Mouse (Mus musculus) E14TG2a.4 (cell line): ENCODE measurements around the gene Map2k3.

Experiments used
- H3K27me3 ChIP-seq: 2 replicates; pipeline ENCODE4 v1.6.1; 2014; ENCODE audit warnings: low read length, control low read depth; ENCODE audit not compliant: insufficient read depth
- H3K36me3 ChIP-seq: 2 replicates; pipeline ENCODE4 v1.6.1; 2014; ENCODE audit warnings: low read length, control low read depth; ENCODE audit not compliant: insufficient read depth
- H3K4me1 ChIP-seq: replicated peaks from 2 replicates; pipeline ENCODE4 v1.6.1; 2014; ENCODE audit warnings: low read depth, low read length, control low read depth
- H3K4me3 ChIP-seq: replicated peaks from 2 replicates; pipeline ENCODE4 v1.5.1; 2014; ENCODE audit warnings: mild to moderate bottlenecking, low read length
- H3K9me3 ChIP-seq: 2 replicates; pipeline ENCODE4 v1.6.1; 2014; ENCODE audit warnings: low read length, control low read depth
- CTCF ChIP-seq: conservative IDR thresholded peaks from 2 replicates; pipeline ENCODE4 v1.5.1; 2014; ENCODE audit warnings: low read length
- NANOG ChIP-seq: IDR thresholded peaks from 2 replicates; pipeline ENCODE4 v1.6.1; 2014; ENCODE audit warnings: borderline replicate concordance, low read length, mixed read lengths
- POU5F1 ChIP-seq: IDR thresholded peaks from 2 replicates; pipeline ENCODE4 v1.6.1; 2014; ENCODE audit warnings: low read length, borderline replicate concordance

Map2k3 gene

GRCm38 (mm10) chr11:60932503-60933020 is 729 bp downstream of the Map2k3 start:
- TF ChIP-seq CTCF: no peak
- TF ChIP-seq NANOG: no peak
- no peak for TF ChIP-seq POU5F1
- Histone ChIP-seq H3K27me3 (no peaks in the 10 kb centered on the region), H3K4me1 (peaks cover 84% of the 10 kb centered on the region), H3K9me3 (no peaks in the 10 kb centered on the region), H3K4me3 (peak overlapping the region; percentile 97), H3K36me3 (peaks cover 63% of the 10 kb centered on the region)

GRCm38 (mm10) chr11:60933178-60933930 is 1.5 kb downstream of the Map2k3 start:
- Histone ChIP-seq H3K4me1 (peaks cover 85% of the 10 kb centered on the region), H3K9me3 (no peaks in the 10 kb centered on the region), H3K27me3 (no peaks in the 10 kb centered on the region), H3K4me3 (peak overlapping the region; percentile 97), H3K36me3 (peaks cover 67% of the 10 kb centered on the region)
- no peak for TF ChIP-seq CTCF
- no peak for TF ChIP-seq NANOG
- no peak for TF ChIP-seq POU5F1

GRCm38 (mm10) chr11:60934795-60935194 is 3.0 kb downstream of the Map2k3 start:
- TF ChIP-seq POU5F1 (no peak), NANOG (no peak), CTCF (no peak)
- peaks cover 66% of the 10 kb centered on the region for H3K36me3 ChIP-seq
- H3K4me1 ChIP-seq: peaks cover 84% of the 10 kb centered on the region
- no peak overlapping the region for H3K4me3 ChIP-seq
- no peaks in the 10 kb centered on the region for H3K27me3 ChIP-seq
- no peaks in the 10 kb centered on the region for H3K9me3 ChIP-seq

GRCm38 (mm10) chr11:60935326-60935974 is 3.6 kb downstream of the Map2k3 start:
- H3K36me3 ChIP-seq: peaks cover 69% of the 10 kb centered on the region
- H3K9me3 ChIP-seq: no peaks in the 10 kb centered on the region
- TF ChIP-seq NANOG (no peak), POU5F1 (no peak), CTCF (no peak)
- no peak overlapping the region for H3K4me3 ChIP-seq
- H3K4me1 ChIP-seq: peaks cover 83% of the 10 kb centered on the region
- H3K27me3 ChIP-seq: no peaks in the 10 kb centered on the region

GRCm38 (mm10) chr11:60935975-60936373 is 4.1 kb downstream of the Map2k3 start:
- no peak overlapping the region for H3K4me3 ChIP-seq
- TF ChIP-seq CTCF (no peak), NANOG (no peak)
- no peaks in the 10 kb centered on the region for H3K9me3 ChIP-seq
- peaks cover 75% of the 10 kb centered on the region for H3K36me3 ChIP-seq
- H3K4me1 ChIP-seq: peaks cover 83% of the 10 kb centered on the region
- no peaks in the 10 kb centered on the region for H3K27me3 ChIP-seq

GRCm38 (mm10) chr11:60937611-60938010 is 5.8 kb downstream of the Map2k3 start:
- Histone ChIP-seq H3K27me3 (no peaks in the 10 kb centered on the region), H3K9me3 (no peaks in the 10 kb centered on the region), H3K4me3 (no peak overlapping the region), H3K36me3 (peaks cover 86% of the 10 kb centered on the region), H3K4me1 (peaks cover 90% of the 10 kb centered on the region)
- no peak for TF ChIP-seq POU5F1
- TF ChIP-seq NANOG: no peak
- no peak for TF ChIP-seq CTCF

GRCm38 (mm10) chr11:60939487-60939886 is 7.7 kb downstream of the Map2k3 start:
- TF ChIP-seq NANOG: no peak
- no peak for TF ChIP-seq POU5F1
- TF ChIP-seq CTCF: no peak
- H3K4me1 ChIP-seq: peaks cover 83% of the 10 kb centered on the region

GRCm38 (mm10) chr11:60940501-60940900 is 8.7 kb downstream of the Map2k3 start:
- peaks cover 93% of the 10 kb centered on the region for H3K36me3 ChIP-seq
- TF ChIP-seq CTCF (no peak), POU5F1 (no peak), NANOG (no peak)
- no peaks in the 10 kb centered on the region for H3K27me3 ChIP-seq
- peaks cover 84% of the 10 kb centered on the region for H3K4me1 ChIP-seq
- H3K9me3 ChIP-seq: no peaks in the 10 kb centered on the region
- no peak overlapping the region for H3K4me3 ChIP-seq

More at GRCm38 (mm10) chr11:60939487-60939886, 7.7 kb downstream of the Map2k3 start:
- H3K9me3 ChIP-seq: no peaks in the 10 kb centered on the region
- H3K4me3 ChIP-seq: no peak overlapping the region
- H3K36me3 ChIP-seq: peaks cover 92% of the 10 kb centered on the region
- no peaks in the 10 kb centered on the region for H3K27me3 ChIP-seq
